Mouse (Mus musculus) cerebellum, adult 9-11 months (tissue): Measurements from ENCODE around the gene Camta1.

Experiments
- DNase-seq: peaks from one replicate; pipeline ENCODE4 v3.0.0; 2022

The Camta1 gene

DNA sequence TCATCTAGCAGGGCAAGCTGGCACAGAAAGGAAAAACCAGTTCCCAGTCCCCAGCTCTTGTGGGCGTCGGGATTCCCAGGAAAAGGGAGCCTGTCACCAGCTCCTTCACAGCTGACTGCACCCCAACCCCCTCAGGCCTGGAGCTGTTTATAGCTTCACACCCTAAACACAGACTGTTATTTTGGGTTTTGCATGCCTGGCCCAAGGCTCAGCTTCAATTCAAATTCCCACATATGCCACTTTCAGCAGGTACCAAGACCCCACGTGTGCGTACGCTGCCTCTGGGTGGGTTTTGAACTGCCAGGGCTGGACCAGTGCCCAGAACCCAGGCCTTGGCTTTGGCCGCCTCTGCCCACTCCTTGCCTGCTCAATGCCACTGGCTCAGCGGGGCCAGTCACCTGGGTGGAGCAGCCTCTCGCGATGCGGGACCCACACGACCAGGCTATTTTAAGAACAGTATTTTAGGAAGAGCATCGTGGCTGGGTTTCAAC is 195.2 kb downstream of the Camta1 start:
- peak; percentile 64 for DNase-seq

DNA sequence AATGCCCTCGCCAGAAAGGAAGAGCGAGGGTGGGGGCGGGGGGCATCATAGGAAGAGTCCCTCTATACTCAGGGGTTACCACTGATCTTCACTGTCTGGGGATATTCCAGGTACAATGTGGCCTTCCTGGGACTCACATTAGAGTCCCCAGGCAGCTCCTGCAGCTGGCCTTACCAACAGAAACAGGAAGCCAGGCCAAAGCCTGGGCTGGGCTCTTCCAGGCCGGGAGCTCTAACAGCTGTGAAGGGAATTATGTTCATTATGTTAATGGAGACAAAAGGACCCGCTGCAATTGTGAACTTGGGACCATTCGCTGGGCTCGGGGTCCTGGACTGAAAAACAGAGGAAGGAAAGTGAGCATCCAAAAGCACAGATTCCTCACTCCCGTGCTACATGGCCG is 200.2 kb downstream of the Camta1 start:
- no peak for DNase-seq

DNA sequence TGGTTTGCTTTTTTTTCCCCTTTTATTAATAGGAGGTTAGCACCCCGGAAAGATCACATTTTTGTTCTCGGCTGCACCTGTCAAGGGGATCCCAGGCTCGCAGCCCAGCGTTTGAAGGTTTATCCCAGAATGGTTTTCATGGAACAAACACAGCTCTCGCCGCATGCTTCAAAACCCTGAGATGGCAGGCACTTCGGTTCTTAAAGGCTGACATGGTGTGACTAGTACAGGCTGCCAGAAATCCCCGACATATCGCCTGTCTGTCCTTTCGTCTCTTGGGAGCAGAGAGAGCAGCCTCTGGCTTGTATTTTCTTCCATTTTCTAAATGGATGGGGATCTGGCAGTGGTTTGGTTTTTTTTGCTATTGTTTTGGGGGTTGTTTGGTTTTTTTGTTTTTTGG is 205.2 kb downstream of the Camta1 start:
- no peak for DNase-seq

DNA sequence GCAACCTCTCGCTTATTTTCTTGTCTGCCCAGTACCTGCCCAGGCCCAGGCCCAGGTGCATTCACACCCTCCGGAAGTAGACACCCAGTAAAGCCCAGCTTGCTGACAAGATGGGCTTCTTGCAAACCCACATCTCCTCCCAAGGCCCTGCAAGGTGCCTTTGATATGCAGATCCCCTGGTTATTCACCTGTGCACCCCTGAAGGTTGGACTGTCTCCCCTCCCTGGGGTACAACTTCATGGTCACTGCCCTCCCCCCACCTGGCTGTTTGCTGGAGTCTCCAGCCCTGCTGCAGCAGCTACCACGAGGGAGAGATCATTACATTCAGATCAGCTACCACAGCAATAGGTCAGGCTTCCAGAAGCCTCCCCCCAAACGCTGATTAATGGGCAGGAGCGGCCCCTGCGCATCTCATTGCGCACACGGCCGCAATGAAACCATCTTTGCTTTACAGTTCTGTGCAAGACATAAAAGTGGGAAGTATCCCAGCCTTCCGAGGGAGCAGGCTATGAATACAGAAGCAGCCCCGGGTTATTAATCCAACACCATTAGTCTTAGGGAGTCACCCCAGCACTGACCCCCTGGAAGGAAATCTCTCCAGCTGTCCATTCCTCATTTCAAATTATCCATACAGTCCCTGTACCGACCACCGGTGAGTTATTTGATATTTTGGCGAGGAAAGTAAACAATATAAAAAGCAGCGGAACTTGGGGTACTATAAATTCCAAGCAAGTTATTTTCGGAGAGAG is 205.9 kb downstream of the Camta1 start:
- DNase-seq: no peak

DNA sequence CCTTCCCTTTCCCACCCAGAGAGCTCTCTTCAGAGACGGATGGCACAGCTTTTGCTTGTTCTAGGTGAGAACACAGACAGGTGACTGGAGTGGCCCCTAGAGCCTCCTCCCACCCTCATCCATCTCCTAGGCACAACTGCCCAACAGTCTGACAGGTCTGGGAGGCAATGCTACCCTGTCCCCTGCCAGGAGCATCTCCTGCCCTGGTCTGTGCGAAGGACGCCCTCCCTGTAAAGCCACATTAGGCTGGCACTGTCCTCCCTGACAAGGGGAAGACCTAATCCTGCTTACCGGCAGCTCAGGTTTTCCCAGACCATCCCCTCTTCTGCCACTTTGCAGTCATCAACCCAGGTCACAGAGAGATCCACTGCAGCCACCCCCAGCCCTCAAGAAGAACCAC is 206.4 kb downstream of the Camta1 start:
- DNase-seq: no peak

DNA sequence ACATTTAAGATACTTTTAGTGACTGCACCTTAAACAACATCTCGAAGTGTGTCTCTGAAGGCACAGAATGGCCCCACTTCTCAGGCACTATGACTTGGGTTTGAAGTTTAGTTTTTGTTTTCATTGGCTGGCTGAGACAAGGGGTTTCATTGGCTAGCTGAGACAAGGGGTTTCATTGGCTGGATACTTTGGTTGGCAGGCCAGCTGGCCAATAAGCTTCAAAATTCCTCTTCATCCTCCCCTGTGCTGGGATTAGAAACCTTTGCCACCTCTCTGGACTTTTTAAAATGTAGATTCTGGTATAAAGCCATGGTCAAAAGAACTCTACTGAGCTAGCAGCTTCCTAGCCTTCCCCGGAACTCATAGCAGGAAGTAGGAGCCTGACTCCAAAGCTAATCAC is 219.3 kb downstream of the Camta1 start:
- no peak for DNase-seq

DNA sequence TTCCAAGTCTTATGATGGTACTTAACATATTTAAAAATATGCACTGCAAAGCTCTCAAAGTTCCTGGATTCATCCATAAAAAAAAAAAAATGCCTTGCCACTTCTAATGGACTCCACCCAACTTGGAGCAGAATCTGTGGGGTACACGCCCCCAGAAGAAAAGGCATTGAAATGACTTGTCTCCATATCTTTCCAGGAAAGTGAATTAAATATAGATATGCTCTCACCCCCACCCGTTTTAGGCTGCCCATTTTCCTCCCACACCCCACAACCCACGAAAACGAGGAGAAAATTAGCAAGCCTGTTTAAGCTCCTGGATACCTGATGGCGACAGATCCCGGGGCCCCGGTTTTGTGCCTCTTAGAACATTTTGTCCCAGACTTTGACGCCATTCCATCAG is 220.7 kb downstream of the Camta1 start:
- no peak for DNase-seq

DNA sequence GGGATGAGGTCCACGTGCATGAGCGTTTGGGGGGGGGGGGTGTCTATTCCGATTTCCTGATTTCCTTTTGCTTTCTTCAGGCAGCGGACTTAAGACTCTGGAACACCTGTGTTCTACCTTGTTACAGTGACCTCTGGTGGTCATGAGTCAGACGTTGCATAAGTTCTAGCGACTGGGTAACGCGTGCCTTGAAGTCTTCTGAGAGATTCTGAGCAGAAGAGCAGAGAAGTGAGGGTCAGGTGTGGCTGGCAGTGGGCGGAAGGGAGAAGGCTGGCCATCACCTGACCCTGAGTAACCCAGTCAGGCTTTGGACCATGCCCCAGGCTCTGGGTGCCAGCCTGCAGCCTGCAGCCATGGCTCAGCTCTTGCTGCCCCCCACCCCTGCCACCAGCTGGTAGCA is 222.7 kb downstream of the Camta1 start:
- peak; percentile 67 for DNase-seq

DNA sequence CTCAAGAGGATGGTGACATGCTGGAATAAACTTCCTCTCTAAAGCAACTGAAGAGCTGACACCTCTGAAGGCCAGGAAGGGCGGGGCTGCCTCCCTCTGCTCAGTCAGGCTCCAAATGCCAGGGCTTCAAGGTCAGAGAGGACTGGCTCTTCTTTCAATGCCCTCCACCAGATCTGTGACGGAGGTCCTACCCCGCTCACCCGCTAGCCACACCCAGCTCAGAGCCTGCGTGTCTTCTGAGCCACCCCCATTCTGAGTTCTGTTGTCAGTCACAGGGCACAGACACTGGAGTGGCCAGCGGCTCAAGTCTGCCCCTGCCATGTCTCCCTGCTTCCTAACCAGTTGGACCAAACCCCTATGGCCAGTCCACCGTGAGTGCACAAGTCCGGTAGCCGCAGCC is 224.3 kb downstream of the Camta1 start:
- no peak for DNase-seq

DNA sequence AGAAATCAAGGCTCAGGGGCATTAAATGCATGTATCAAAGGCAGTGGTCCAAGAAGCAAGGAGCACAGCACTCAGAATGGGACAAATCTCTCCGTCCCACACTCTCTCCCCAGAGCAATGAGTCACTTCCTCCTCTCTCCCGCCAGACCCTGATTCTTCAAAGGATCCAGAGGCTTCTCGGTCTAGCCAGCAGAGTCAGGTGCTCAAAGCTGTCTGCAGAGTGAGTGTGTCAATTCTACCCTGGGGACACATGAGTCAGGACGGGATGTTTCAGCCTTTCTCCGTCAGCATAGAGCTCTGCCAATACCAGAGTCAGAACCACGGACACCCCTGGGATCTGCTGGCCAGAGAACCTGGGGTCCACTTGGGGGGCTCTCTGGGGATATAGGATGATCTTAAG is 226.9 kb downstream of the Camta1 start:
- no peak for DNase-seq

DNA sequence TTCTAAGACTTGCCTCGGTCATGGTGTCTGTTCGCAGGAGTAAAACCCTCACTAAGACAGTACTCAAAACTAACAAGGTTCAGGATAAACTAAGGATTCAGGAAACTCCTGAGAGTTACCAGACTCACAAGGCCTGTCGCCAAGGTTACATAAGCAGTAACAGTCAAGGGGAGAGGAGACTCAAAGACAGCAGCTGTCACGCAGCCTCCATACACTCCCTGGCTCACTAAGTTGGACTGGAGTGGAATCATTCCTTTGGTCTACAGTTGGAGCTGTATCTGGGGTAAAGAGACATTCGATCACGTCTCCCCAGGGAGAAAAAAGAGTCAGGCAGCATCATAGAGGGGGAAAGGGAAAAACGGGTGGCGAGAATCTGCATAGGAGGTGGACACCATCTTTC is 227.9 kb downstream of the Camta1 start:
- DNase-seq: no peak

DNA sequence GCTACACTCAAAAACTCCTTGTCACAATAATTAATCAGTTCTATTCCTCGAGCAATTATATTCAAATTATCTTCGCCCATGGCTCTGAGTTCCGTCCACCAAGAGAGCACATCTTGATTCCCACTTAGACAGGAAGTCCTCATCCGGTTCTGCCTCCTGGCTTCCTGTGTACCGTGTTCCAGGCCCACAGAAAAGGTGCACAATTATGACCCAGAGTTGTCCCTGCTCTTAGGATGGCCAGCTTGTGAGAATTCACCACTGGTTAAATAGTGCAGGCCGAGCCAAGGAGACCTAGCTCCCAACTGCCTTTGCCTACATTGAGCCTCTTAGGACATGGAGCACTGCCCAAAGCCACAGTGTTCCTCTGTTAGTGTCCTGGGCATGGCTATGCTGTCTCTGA is 229.4 kb downstream of the Camta1 start:
- DNase-seq: no peak

DNA sequence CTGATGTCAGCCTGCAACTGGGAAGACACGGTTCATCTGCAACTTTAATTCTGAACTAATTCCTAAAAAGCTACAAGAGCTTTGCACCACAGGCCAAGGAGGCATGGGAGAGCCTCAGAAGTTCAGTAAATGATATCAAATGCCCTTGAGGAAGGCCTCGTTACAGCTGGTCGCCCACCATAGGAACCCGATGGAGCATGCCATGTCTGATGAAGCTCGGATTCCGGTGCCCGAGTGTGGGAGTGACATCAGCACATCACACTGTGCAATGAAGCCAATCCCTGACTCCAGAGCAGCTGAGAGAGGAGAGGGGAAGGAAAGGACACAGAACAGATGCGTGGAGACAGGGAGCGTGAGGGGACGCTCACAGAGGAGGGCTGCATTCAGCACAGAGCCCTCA is 231.0 kb downstream of the Camta1 start:
- DNase-seq: no peak

DNA sequence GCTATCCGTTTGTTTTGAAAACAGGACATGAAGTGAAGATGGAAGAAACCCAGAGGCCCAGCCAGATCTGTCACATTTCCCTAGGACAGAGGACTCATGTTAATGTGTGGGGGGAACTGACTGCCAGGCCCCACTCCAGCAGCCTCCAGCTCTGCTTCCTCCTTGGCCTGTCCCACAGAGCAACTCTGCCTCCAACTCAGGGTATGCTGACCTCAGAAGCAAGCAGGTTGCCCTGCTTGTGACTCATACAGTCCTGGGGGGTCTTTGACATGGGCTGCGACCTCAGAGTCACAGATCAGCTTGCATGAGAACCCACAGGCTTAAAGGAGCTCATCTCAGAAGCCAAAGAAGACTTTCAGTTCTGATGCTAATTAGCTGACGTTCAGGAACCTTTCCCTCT is 231.4 kb downstream of the Camta1 start:
- DNase-seq: no peak

DNA sequence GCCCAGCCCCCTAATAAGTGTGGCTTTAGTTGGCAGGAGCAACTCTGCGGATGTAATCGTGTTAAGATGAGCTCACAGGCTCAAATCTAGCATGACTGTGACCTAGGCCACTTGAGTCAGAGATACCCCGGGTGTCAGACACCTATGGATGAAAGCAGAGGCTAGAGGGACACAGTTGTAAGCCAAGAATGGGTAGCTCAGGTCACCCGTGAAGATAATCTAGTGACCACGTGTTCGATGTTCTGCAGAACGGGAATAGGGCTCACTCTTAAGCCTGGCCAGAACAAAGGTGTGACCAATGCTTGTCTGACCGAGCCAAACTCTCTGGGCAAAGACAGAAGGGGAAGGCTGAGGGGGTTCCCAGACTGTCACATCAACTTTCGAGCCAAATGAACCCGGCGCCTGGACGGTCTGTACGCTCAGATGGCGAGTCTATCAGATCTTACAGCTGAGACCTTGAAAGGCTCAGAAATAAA is 242.1 kb downstream of the Camta1 start:
- no peak for DNase-seq

DNA sequence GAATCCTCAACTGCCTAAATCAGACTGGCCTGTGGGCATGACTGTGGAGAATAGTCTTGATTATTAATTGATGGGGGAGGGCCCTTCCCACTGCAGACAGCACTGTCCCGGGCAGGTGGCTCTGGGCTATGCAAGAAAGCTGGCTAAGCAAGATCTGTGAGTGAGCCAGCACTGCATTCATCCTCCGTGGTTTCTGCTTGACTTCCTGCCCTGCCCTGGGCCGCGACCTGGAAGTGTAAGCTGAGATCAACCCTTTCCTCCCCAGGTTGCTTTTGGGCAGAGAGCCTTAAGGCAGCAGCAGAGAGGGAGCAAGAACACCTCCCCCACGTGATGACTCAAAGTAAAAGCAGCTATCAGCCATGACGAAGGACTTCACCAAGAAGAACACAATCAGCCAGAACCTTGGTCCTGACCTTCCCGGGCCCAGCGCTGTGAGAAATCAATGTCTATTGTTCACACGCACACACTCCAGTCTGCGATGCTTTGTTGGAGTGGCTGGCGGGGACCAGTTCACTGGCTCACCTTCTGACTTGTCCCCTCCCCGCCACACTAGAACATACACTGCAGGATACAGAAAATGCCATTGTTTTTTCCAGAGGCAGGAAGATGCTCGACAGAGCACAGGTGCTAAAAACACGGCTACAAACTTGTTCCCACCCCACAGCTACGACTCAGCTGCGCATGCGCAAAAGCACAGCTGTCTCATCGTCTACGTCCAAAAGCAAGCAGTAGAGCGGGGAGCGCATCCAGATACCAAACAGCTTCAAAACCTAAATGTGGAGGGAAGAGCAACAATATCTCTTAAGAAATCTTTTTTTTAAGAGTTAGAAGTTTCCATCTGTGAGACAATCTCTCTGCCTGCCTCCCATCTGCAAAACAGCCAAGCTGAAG is 243.0 kb downstream of the Camta1 start:
- no peak for DNase-seq

DNA sequence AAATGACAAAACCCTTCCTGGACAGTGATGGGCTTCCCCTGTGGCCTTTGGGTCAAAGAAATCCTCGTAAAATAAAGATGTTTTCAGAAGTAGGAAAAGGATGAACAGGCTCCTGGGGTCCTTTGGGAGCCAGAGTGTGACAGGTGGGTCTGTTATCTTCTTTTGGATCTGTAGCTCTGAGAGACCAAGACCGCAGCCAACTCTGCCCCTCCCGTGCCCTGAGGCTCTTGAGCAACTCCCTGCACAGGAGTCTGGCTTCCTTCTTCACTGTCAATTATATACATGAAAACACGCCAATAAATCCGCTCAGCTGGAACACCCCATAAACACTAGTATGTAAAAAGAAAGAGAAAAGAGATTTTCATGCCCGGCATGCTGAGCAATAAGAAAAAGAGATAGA is 250.1 kb downstream of the Camta1 start:
- no peak for DNase-seq

DNA sequence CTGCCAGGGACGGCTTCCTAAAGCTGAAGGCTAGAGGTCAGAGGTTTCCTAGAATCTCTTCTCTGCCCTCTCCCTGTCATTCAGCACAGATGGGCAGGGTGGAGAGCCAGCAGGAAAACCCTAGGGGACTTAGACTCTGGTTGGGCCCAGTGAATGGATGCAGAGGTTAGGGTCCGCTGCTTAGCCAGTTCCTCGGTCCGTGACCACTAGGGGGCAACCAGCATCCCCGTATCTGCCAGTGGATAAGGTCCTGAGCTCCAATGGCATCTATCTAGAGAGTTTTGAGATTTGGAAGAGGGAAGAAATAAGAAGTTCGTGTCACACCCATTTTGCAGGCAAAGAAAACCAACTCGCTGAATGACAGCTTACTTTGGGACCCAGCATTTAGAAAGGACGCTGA is 251.4 kb downstream of the Camta1 start:
- DNase-seq: peak; percentile 30

DNA sequence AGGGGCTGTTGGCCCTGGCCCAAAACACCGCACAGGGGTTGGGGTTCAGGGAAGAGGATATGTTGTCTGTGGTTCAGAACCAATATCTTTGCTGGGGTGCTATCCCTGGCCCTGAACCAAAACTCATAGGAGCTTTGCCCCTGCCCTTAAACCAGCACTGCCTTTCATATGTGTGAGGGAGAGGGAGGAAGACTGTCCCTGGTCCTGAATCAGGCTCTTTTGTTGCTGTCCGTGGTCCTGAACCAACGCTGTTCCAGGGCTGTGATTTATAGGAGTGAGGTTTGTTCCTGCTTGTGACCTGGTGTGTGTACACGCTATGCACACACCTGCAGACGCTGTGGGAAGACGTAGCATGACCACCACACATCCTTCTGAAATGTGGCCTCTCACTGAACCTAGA is 256.8 kb downstream of the Camta1 start:
- DNase-seq: no peak

DNA sequence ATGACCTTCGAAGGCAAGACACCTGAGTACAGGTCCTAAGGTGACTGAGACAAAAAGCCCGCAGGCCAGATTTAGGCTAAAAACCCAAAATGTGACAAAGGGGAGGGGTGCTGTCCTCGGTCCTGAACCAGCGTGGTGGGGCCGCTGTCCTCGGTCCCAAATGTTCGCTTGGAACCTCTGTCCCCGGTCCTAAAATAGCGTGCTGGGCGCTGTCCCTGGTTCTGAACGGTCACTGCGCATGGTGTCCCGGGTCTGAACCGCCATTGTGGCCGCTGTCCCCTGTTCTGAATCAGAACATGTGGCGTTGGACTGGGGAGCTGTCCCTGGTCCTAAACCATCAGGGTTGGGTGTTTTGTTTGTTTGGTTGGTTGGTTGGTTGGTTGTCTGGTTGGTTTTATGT is 257.2 kb downstream of the Camta1 start:
- DNase-seq: no peak

DNA sequence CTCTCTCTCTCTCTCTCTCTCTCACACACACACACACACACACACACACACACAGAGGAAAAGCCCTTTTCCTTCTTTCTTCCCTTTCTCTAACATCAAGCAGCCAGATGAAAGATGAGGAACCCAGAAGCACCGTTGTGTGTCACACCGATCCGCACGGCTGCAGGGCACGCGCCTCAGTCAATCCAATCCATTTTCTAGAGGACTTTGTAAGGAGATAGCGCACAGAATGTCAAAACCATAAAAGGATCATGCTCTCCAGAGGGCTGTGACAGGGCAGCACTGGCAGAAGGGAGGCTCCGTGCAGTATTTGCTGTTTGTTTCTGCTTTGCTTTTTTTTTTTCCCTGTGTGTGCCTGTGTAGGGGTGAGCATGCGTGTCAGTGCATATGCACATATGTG is 258.1 kb downstream of the Camta1 start:
- no peak for DNase-seq

DNA sequence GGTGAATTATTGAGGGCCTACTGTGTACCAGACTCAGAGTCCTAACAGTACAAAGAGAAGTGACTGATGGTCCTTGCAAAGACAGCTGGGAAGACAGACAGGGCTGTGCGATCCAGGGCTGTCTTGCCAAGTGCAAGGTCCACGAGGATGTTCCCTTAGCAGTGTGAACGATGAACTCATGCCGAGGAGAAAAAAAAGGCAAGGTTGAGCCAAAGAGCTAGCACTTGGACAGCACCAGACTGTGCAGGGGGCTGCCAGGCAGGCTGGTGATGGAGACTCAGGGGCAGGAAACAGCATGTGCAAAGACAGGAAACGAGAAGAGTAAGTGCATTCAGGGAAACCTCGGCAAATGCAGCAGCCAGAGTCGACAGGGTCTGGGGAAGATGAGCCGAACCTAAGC is 266.6 kb downstream of the Camta1 start:
- peak; percentile 38 for DNase-seq

DNA sequence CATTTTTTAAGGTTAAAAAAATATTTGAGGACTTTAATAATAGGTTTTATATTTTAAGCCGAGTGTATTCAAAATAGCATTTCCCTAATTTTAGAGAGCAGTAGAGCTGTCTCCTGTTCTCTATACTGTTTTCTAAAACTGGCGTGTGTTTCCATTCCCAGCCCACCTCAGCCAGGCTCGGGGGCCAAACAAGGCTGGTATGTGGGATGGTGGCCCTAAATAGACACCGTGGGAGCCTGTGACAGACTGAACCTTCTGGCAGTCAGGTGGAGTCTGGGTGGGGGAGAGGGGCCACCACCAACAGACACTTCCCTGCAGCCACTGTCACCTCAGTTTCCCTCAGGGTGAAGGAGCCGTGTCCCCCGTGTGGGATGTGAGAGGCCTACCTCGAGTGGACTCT is 268.6 kb downstream of the Camta1 start:
- DNase-seq: no peak

DNA sequence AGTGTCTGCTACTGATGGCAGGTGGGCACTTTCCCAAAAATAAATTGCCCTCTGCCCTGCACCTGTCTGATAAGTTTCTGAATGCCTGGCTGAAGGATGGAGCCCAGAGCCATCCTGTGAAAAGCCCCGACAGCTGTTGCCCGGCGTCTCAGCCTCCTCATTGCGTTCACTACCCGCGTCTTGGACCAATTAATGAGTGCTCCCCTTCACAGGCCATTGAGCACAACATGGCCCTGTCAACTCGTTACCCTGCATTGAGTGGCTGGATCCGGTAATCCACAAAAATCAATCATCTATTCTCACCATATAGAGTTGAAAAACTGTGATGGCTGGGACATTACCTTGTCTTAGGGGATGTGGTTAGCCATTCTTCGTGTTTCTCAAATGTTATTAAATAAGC is 275.6 kb downstream of the Camta1 start:
- no peak for DNase-seq
